Mouse (Mus musculus) forebrain, embryonic 16.5 days (tissue): ENCODE results near the gene Clcnka. TPM values are rescaled to one million over a fixed set of nuclear protein-coding genes. Genes with fewer than 3 reads are reported as not detected.

Source experiments
- ATAC-seq: fragments of 200-750 bp; cut with Nextera tagmentation; 2 replicates; pipeline ENCODE4 v1.8.0; 2017; ENCODE audit warnings: mild to moderate bottlenecking, moderate library complexity
- H3K27ac ChIP-seq: fragments of 300-500 bp; sonication (generic); 2 replicates; pipeline ENCODE4 v1.5.1; 2014; ENCODE audit warnings: low read length, control low read depth
- H3K27me3 ChIP-seq: fragments of 300-500 bp; sonication (generic); replicated peaks from 2 replicates; pipeline ENCODE4 v1.6.1; 2014; ENCODE audit warnings: low read length; ENCODE audit not compliant: control insufficient read depth, insufficient read depth
- H3K36me3 ChIP-seq: fragments of 300-500 bp; sonication (generic); 2 replicates; pipeline ENCODE4 v1.6.1; 2014; ENCODE audit not compliant: control insufficient read depth, insufficient read depth
- H3K4me1 ChIP-seq: fragments of 300-500 bp; sonication (generic); replicated peaks from 2 replicates; pipeline ENCODE4 v1.6.1; 2014; ENCODE audit warnings: low read length; ENCODE audit not compliant: control insufficient read depth, insufficient read depth
- H3K4me2 ChIP-seq: fragments of 300-500 bp; sonication (generic); 2 replicates; pipeline ENCODE4 v1.6.1; 2014; ENCODE audit warnings: mild to moderate bottlenecking, low read length, control low read depth
- H3K4me3 ChIP-seq: fragments of 300-500 bp; sonication (generic); replicated peaks from 2 replicates; pipeline ENCODE4 v1.5.1; 2014; ENCODE audit warnings: mild to moderate bottlenecking, low read length, control low read depth
- H3K9ac ChIP-seq: fragments of 300-500 bp; sonication (generic); replicated peaks from 2 replicates; pipeline ENCODE4 v1.6.1; 2014; ENCODE audit warnings: low read depth, low read length, control low read depth
- H3K9me3 ChIP-seq: fragments of 300-500 bp; sonication (generic); 2 replicates; pipeline ENCODE4 v1.6.1; 2016; ENCODE audit warnings: low read length; ENCODE audit not compliant: control insufficient read depth
- WGBS: fragments of 180-500 bp; shearing (Covaris S2); extraction: QIAGEN DNeasy Blood & Tissue Kit; methylation state at CpG from one replicate; pipeline ENCODE4 v1.1.7; 2014; 5-methylcytosine and 5-hydroxymethylcytosine counted together
- polyA plus RNA-seq: library from polyadenylated mRNA; unstranded; fragments of >200 nt; fragmentation: Nextera tagmentation; extraction: Ambion mirVana; gene quantifications from 2 replicates; pipeline ENCODE4 v1.2.1, GENCODE M21; 2015

Clcnka gene
- polyA plus RNA-seq, 1 experiment from 2014 or later = not detected

DNA sequence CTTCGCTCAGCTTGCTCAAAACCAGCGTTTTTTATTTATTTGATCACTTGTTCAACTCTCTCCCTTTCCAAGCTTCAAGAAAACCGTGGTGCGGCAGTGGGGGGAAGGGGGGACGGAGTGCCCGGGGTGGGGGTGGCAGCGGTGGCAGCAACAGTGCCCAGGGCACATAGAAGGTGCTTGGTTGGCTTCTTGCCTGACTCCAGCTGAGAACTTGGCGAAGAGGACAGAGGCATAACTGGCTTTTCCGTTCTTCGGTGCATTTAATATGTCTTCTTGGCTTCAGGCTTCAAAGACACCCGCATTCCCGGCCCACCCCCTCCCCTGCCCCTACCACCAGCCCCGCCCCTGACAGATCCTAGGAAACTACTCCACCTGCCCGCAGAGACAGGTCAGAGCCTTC is 34.1 kb upstream of the Clcnka start:
- no peak for ATAC-seq
- Histone ChIP-seq H3K9ac (no peak overlapping the region), H3K9me3 (no peaks in the 10 kb centered on the region), H3K4me1 (no peaks in the 10 kb centered on the region), H3K36me3 (no peaks in the 10 kb centered on the region), H3K4me2 (no peak overlapping the region), H3K27me3 (no peaks in the 10 kb centered on the region), H3K4me3 (no peak overlapping the region), H3K27ac (no peak overlapping the region)
- 61% methylated on average over 14 of the region's 14 CpGs for WGBS

DNA sequence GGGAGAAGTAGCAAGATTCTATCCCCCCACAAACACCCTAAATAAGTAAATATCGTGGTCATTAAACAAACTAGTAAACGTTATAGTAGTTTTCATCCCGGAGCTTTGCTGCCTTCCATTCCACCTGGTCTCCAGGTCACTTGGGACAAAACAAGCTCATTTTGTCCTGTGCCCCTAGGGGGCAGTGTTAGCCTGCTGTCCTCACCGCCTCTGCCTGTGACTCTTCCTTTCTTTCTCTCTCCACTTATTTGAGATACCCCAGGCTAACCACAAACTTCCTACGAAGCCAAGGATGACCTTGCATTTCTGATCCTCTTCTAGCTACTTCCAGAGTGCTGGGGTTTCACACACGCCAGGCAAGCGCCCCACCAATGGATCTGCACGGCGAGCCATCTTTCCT is 32.5 kb upstream of the Clcnka start:
- Histone ChIP-seq H3K4me3 (no peak overlapping the region), H3K27ac (no peak overlapping the region), H3K4me1 (peaks cover 3% of the 10 kb centered on the region), H3K9me3 (no peaks in the 10 kb centered on the region), H3K4me2 (no peak overlapping the region), H3K36me3 (no peaks in the 10 kb centered on the region), H3K27me3 (no peaks in the 10 kb centered on the region), H3K9ac (no peak overlapping the region)
- 53% methylated on average over 9 of the region's 9 CpGs for WGBS
- no peak for ATAC-seq

DNA sequence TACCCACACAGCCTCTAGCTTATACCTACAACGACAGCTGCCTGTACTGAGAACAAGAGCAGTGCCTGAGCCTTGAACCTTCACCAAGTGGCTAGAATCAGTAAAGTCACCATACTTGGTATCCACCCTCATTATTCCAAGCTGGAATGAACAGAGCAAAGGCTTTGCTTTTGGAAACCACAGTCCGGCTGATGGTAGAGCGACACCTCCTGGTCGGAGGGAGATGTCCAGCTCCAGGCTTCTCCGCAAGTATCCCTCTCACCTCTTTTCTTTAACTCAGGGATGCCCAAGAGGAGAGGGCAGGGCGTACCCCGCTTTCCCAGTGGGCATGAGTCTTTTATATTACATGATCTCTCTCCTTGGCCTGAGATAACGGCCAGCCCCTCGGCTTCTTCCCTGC is 31.3 kb upstream of the Clcnka start:
- Histone ChIP-seq H3K4me2 (no peak overlapping the region), H3K9me3 (no peaks in the 10 kb centered on the region), H3K4me1 (peaks cover 12% of the 10 kb centered on the region), H3K27ac (no peak overlapping the region), H3K9ac (no peak overlapping the region), H3K27me3 (no peaks in the 10 kb centered on the region), H3K4me3 (no peak overlapping the region), H3K36me3 (no peaks in the 10 kb centered on the region)
- WGBS = 51% methylated on average over 9 of the region's 9 CpGs
- ATAC-seq = no peak

DNA sequence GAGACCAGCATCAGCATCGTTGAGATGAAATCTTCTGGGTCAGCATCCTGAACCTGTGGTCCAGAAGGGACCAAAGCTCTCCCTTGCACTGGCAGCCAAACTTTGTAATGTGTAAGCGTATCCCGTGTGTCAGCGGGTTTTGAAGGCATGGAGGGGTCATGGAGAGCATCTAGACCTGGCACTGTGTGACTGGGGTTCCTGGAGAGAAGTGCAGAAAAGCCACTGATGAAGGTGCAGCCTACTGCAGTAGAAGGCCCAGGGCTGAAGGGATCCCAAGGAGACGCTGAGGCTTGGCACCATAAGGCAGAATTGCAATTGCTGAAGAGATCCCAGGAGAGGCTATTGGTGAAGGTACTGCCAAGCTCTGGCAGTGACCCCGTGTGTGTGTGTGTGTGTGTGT is 30.9 kb upstream of the Clcnka start:
- 81% methylated on average over 6 of the region's 6 CpGs for WGBS
- Histone ChIP-seq H3K4me3 (no peak overlapping the region), H3K9ac (no peak overlapping the region), H3K27me3 (no peaks in the 10 kb centered on the region), H3K4me2 (no peak overlapping the region), H3K4me1 (peaks cover 12% of the 10 kb centered on the region), H3K9me3 (no peaks in the 10 kb centered on the region), H3K27ac (no peak overlapping the region), H3K36me3 (no peaks in the 10 kb centered on the region)
- ATAC-seq = no peak

DNA sequence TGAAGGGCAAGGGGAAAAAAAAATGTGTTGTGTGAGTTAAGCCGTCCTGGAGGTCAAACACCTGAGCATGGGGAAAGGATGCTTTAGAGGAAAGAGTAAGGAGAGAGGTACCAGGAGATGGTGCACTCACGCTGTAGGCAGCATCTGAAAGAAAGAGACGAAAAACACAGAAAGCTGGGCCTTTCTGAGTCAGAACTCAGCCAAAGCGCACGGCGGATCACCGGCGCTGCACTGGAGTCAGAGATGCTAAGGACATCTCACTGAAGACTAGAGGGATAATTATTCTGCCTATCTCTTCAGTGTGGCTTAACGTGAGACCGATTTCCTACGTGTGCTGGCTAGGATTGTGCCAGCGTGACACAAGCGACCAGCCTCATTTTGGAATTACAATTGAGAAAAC is 29.4 kb upstream of the Clcnka start:
- Histone ChIP-seq H3K36me3 (no peaks in the 10 kb centered on the region), H3K4me2 (no peak overlapping the region), H3K4me3 (no peak overlapping the region), H3K9ac (no peak overlapping the region), H3K9me3 (no peaks in the 10 kb centered on the region), H3K4me1 (peaks cover 12% of the 10 kb centered on the region), H3K27me3 (no peaks in the 10 kb centered on the region), H3K27ac (no peak overlapping the region)
- ATAC-seq = no peak
- 88% methylated on average over 13 of the region's 13 CpGs for whole genome bisulfite sequencing

DNA sequence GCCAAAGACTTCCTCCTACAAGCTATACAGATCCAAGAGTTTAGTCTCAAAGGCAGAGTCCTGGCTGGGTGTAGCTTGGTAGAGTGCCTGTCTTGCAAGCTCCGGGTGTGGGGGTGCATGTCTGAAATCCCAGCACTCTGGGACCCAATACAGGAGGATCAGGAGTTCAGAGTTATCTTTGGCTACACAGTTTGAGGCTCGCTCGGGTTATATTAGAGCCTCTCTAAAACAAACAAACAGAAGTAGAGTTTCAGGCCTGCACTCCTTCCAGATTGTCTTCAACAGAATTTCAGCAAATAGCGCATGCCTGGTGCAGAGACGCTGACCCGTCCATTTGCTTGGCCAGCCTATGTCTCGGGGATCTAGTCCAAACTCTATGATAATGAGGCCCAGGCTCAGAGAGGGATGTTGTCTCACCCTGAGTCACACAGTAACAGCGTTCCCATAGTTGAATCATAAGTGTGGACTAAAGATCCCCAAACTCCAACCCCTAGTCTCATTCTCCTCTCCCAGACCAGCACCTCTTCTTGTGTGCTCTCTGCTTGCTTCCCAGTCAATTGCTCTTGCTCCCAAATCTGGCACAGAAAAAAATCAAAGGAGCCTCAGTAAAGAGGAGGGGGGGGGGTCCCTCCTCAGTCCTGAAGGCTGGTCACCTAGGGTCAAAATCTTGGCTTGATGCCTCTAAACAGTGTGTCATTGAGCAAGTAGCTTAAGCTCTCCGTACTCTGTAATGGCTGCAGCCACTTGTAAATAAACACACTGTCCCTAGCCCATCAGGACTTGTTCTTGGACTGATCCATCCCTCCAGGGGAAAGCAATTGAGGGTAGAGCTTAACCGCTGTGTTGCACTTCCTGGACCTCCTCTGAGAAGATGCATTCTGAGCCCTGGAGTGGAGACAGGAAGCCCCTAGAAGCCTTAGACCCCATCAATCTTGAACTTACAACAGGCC is 28.5 kb upstream of the Clcnka start:
- Histone ChIP-seq H3K9me3 (no peaks in the 10 kb centered on the region), H3K4me1 (peaks cover 12% of the 10 kb centered on the region), H3K27ac (no peak overlapping the region), H3K9ac (no peak overlapping the region), H3K27me3 (no peaks in the 10 kb centered on the region), H3K36me3 (no peaks in the 10 kb centered on the region), H3K4me3 (no peak overlapping the region), H3K4me2 (no peak overlapping the region)
- 85% methylated on average over 10 of the region's 10 CpGs for WGBS
- ATAC-seq = no peak

DNA sequence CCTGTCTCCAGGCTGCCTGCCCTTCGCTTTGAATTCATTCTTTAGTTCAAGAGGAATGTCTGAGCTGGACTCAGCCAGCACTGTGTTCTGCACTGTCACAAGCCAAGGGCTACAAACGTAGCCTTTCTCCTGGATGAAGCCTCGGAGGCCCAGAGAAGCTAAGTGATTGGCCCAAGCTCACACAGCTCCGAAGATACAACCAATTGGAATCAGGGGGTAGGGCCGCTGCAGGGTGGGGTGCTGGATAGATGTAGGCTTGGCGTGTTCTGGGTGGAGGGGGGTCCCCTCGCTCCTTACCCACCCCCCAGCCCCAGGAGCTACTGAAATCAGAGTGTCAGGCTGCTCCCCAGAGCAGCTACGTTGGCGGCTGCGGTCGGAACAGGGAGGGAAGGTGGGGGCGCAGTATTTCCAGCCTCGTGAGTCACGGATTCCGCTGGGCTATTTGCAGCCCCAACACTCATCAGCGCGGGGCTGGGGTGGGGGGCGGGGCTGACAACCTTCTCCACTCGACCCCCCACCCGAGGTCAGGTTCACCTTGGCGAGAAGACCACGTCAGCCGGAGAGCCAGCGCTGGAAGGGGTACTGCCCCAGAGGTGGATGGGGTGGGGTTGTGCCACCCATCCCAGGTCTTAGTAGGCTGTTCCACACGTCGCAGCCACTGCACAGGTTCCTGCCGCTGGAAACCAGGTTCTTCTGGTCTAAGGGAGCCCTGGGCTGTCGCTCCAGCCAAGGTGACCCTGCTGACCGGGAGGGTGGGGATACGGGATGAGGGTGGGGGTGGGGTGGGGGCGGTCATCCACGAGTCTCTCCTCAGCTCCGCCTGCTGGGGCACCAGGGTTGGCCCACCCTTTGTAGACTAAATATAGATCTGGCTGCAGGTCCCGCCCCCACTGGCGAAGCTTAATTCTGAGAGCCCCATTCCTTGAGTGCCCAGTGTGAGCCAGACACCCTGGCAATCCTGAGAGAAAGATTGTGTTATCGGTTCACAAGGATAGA is 27.3 kb upstream of the Clcnka start:
- Histone ChIP-seq H3K27ac (no peak overlapping the region), H3K9ac (peak overlapping the region; percentile 63), H3K27me3 (no peaks in the 10 kb centered on the region), H3K9me3 (no peaks in the 10 kb centered on the region), H3K4me2 (peak overlapping the region; percentile 83), H3K4me1 (peaks cover 12% of the 10 kb centered on the region), H3K36me3 (no peaks in the 10 kb centered on the region), H3K4me3 (peak overlapping the region; percentile 52)
- WGBS = 5% methylated on average over 32 of the region's 36 CpGs
- ATAC-seq = peak; percentile 98

DNA sequence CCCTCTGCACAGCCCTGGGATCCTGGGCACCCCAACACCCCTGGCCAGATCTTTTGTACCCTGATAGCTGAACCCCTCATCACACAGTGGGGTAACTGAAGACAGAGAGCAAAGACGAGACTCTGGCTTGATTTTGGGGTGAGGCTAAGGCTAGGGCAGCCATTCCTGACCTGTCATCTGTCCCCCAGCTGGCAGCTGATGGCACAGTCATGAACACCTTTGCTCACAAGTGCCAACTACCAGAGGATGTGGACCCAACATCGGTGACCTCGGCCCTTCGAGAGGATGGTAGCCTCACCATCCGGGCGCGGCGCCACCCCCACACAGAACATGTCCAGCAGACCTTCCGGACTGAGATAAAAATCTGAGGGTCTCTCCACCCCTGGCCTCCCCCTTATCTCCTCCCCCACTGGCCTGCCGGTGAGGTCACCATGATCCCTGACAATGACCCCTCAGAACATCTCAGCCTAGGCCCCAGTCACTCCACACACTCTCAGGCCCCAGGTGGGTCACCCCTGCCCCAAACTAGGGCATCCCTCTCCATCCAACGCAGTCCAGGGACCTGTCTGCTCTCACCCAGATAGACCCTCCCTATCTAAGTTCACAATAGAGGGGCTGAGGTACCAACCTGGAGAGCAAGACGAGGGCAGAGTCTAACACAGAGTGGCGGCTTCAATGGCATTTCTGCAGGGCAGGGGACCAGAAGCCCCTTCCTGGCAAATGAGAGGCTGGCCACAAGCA is 25.3 kb upstream of the Clcnka start:
- Histone ChIP-seq H3K4me2 (no peak overlapping the region), H3K27ac (no peak overlapping the region), H3K9me3 (no peaks in the 10 kb centered on the region), H3K4me1 (peaks cover 12% of the 10 kb centered on the region), H3K4me3 (no peak overlapping the region), H3K36me3 (no peaks in the 10 kb centered on the region), H3K27me3 (no peaks in the 10 kb centered on the region), H3K9ac (no peak overlapping the region)
- ATAC-seq = no peak
- 87% methylated on average over 13 of the region's 13 CpGs for WGBS
